Mouse (Mus musculus) midbrain, postnatal 0 days (tissue): ENCODE results near the gene Sds. TPM values are rescaled to one million over a fixed set of nuclear protein-coding genes. Genes with fewer than 3 reads are reported as not detected.

Experiments used
- ATAC-seq: fragments of 200-750 bp; cut with Nextera tagmentation; 2 replicates; pipeline ENCODE4 v1.8.0; 2017; ENCODE audit warnings: moderate number of reproducible peaks, mild to moderate bottlenecking, moderate TSS enrichment, moderate library complexity; ENCODE audit not compliant: low FRiP score
- DNase-seq: peaks from one replicate; pipeline ENCODE4 v3.0.0-alpha.2; 2015; ENCODE audit warnings: low spot score
- H3K27ac ChIP-seq: fragments of 300-500 bp; sonication (generic); 2 replicates; pipeline ENCODE4 v1.5.1; 2014; ENCODE audit warnings: low read depth, mild to moderate bottlenecking, low read length, mixed read lengths
- H3K27me3 ChIP-seq: fragments of 300-500 bp; sonication (generic); 2 replicates; pipeline ENCODE4 v1.6.1; 2014; ENCODE audit warnings: low read length, control low read depth, mixed read lengths; ENCODE audit not compliant: insufficient read depth
- H3K36me3 ChIP-seq: fragments of 300-500 bp; sonication (generic); 2 replicates; pipeline ENCODE4 v1.6.1; 2014; ENCODE audit warnings: low read length, control low read depth, mixed read lengths; ENCODE audit not compliant: insufficient read depth
- H3K4me1 ChIP-seq: fragments of 300-500 bp; sonication (generic); 2 replicates; pipeline ENCODE4 v1.6.1; 2014; ENCODE audit warnings: mild to moderate bottlenecking, control low read depth, antibody characterized with exemption, low read length, mixed read lengths; ENCODE audit not compliant: insufficient read depth
- H3K4me2 ChIP-seq: fragments of 300-500 bp; sonication (generic); 2 replicates; pipeline ENCODE4 v1.6.1; 2014; ENCODE audit warnings: low read depth, mild to moderate bottlenecking, low read length, mixed read lengths; ENCODE audit not compliant: poor library complexity, severe bottlenecking
- H3K4me3 ChIP-seq: fragments of 300-500 bp; sonication (generic); 2 replicates; pipeline ENCODE4 v1.5.1; 2014; ENCODE audit warnings: low read depth, mild to moderate bottlenecking, low read length, moderate library complexity
- H3K9ac ChIP-seq: fragments of 300-500 bp; sonication (generic); replicated peaks from 2 replicates; pipeline ENCODE4 v1.6.1; 2014; ENCODE audit warnings: mild to moderate bottlenecking, low read length, moderate library complexity, mixed read lengths; ENCODE audit not compliant: poor library complexity, severe bottlenecking
- H3K9me3 ChIP-seq: fragments of 300-500 bp; sonication (generic); 2 replicates; pipeline ENCODE4 v1.6.1; 2016; ENCODE audit warnings: low read length, control low read depth
- CTCF ChIP-seq: IDR thresholded peaks from 2 replicates; pipeline ENCODE4 v1.5.1; 2016; ENCODE audit warnings: antibody characterized with exemption, mild to moderate bottlenecking
- WGBS: fragments of 180-500 bp; shearing (Covaris S2); extraction: QIAGEN DNeasy Blood & Tissue Kit; methylation state at CpG from one replicate; pipeline ENCODE4 v1.1.7; 2014; 5-methylcytosine and 5-hydroxymethylcytosine counted together
- polyA plus RNA-seq: library from polyadenylated mRNA; unstranded; fragments of >200 nt; fragmentation: Nextera tagmentation; extraction: Ambion mirVana; gene quantifications from 2 replicates; pipeline ENCODE4 v1.2.1, GENCODE M21; 2015
- total RNA-seq: library from RNA; depleted of rRNA; stranded (reverse); fragments of >200 nt; gene quantifications from 2 replicates; pipeline ENCODE4 v1.2.3, GENCODE M21; 2014; rRNA removed

Gene Sds
- total and polyA plus RNA-seq, 2 experiments from 2014 or later, result 0.17 TPM; not detected in 1

- 38% methylated on average over 5 of the region's 5 CpGs for WGBS
- no peak overlapping the region for H3K4me3 ChIP-seq
- no peak overlapping the region for H3K9ac ChIP-seq
- TF ChIP-seq CTCF, result peak; percentile 65
- DNase-seq (no peak), ATAC-seq (no peak)
- no peaks in the 10 kb centered on the region for H3K4me1 ChIP-seq
- H3K36me3 ChIP-seq, result no peaks in the 10 kb centered on the region
- no peaks in the 10 kb centered on the region for H3K9me3 ChIP-seq
- no peak overlapping the region for H3K27ac ChIP-seq
- H3K27me3 ChIP-seq, result no peaks in the 10 kb centered on the region
- no peak overlapping the region for H3K4me2 ChIP-seq
Measured at GRCm38 (mm10) chr5:120525737-120526136, 49.4 kb downstream of the Sds start.

GRCm38 (mm10) chr5:120526311-120526710 lies 50.0 kb downstream of the Sds start:
- DNase-seq, result no peak
- WGBS, result 86% methylated on average over 11 of the region's 11 CpGs

GRCm38 (mm10) chr5:120527296-120527964 lies 51.1 kb downstream of the Sds start:
- WGBS, result 93% methylated on average over 14 of the region's 20 CpGs
- H3K9ac ChIP-seq, result no peak overlapping the region
- H3K27ac ChIP-seq, result no peak overlapping the region
- H3K27me3 ChIP-seq, result no peaks in the 10 kb centered on the region
- no peak for TF ChIP-seq CTCF
- ATAC-seq (no peak), DNase-seq (no peak)
- no peaks in the 10 kb centered on the region for H3K4me1 ChIP-seq
- H3K36me3 ChIP-seq, result no peaks in the 10 kb centered on the region
- no peak overlapping the region for H3K4me2 ChIP-seq
- H3K9me3 ChIP-seq, result no peaks in the 10 kb centered on the region
- H3K4me3 ChIP-seq, result no peak overlapping the region

More at GRCm38 (mm10) chr5:120526311-120526710, 50.0 kb downstream of the Sds start:
- Histone ChIP-seq H3K27me3 (no peaks in the 10 kb centered on the region), H3K4me3 (no peak overlapping the region), H3K36me3 (no peaks in the 10 kb centered on the region), H3K4me1 (no peaks in the 10 kb centered on the region), H3K9me3 (no peaks in the 10 kb centered on the region), H3K4me2 (no peak overlapping the region), H3K27ac (no peak overlapping the region), H3K9ac (no peak overlapping the region)
- ATAC-seq, result no peak
- TF ChIP-seq CTCF, result no peak

DNA sequence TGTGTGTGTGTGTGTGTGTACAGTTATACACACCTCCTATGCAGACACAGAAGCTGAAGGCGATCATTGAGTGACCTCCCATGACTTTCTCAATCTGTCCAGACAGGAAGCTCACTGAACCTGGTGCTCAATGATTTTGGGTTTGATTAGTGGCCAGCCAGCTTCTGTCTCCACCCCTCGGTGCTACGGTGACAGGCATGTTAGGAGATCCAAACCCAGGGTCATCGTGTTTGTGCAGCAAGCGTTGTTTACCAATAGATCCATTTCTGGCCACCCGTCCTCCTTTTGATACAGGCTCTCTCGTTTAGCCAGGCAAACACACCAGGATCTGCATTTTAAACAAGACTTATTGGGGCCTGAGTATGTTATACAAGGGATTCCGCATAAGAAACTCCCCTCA lies 55.3 kb downstream of the Sds start:
- ATAC-seq (no peak), DNase-seq (no peak)
- Histone ChIP-seq H3K4me1 (no peaks in the 10 kb centered on the region; the same call in 1 of the 2 replicates), H3K4me2 (no peak overlapping the region), H3K9ac (no peak overlapping the region), H3K27ac (no peak overlapping the region), H3K27me3 (no peaks in the 10 kb centered on the region), H3K9me3 (no peaks in the 10 kb centered on the region), H3K36me3 (no peaks in the 10 kb centered on the region), H3K4me3 (no peak overlapping the region)
- 89% methylated on average over 8 of the region's 8 CpGs for WGBS
- no peak for TF ChIP-seq CTCF

Other genes starting within 250 kb of the Sds start
- 27.0 and 30.3 TPM in 2 replicates for gene Lhx5, start 44.8 kb upstream of the Sds start, total RNA-seq
- gene Lhx5, start 44.8 kb upstream of the Sds start, polyA plus RNA-seq, result 13.9 and 14.7 TPM in 2 replicates
- gene Sdsl, start 3.7 kb upstream of the Sds start, total RNA-seq, result 3.4 and 4.4 TPM in 2 replicates
- 5.8 and 6.0 TPM in 2 replicates for gene Sdsl, start 3.7 kb upstream of the Sds start, polyA plus RNA-seq
- gene Plbd2, start 27.1 kb downstream of the Sds start, total RNA-seq, result 26.7 and 27.9 TPM in 2 replicates
- 49.9 and 52.9 TPM in 2 replicates for gene Plbd2, start 27.1 kb downstream of the Sds start, polyA plus RNA-seq
- gene Slc8b1, start 34.6 kb downstream of the Sds start, total RNA-seq, result 1.9 and 2.1 TPM in 2 replicates
- 2.5 and 2.7 TPM in 2 replicates for gene Slc8b1, start 34.6 kb downstream of the Sds start, polyA plus RNA-seq
- 11.6 and 25.3 TPM in 2 replicates for gene Tpcn1, start 112.1 kb downstream of the Sds start, total RNA-seq
- gene Tpcn1, start 112.1 kb downstream of the Sds start, polyA plus RNA-seq, result 9.3 and 9.4 TPM in 2 replicates
- 0.94 and 1.3 TPM in 2 replicates for gene Iqcd, start 112.5 kb downstream of the Sds start, total RNA-seq
- gene Iqcd, start 112.5 kb downstream of the Sds start, polyA plus RNA-seq, result 0.86 and 1.5 TPM in 2 replicates
- gene Rita1, start 136.1 kb downstream of the Sds start, total RNA-seq, result 32.3 and 43.6 TPM in 2 replicates
- gene Rita1, start 136.1 kb downstream of the Sds start, polyA plus RNA-seq, result 31.4 and 33.9 TPM in 2 replicates
- gene Ddx54, start 136.2 kb downstream of the Sds start, total RNA-seq, result 36.2 and 37.8 TPM in 2 replicates
- 31.7 and 32.6 TPM in 2 replicates for gene Ddx54, start 136.2 kb downstream of the Sds start, polyA plus RNA-seq
- gene Cfap73, start 157.7 kb downstream of the Sds start, total RNA-seq, result 0.38 and 0.60 TPM in 2 replicates
- 0.62 and 0.74 TPM in 2 replicates for gene Cfap73, start 157.7 kb downstream of the Sds start, polyA plus RNA-seq
- 18.1 and 24.7 TPM in 2 replicates for gene Rasal1, start 172.3 kb downstream of the Sds start, total RNA-seq
- 8.2 and 9.9 TPM in 2 replicates for gene Rasal1, start 172.3 kb downstream of the Sds start, polyA plus RNA-seq
- 240 and 242 TPM in 2 replicates for gene Dtx1, start 235.4 kb downstream of the Sds start, total RNA-seq
- gene Dtx1, start 235.4 kb downstream of the Sds start, polyA plus RNA-seq, result 63.0 and 67.9 TPM in 2 replicates